Mouse (Mus musculus) right cerebral cortex, adult 18-20 months (tissue): ENCODE results near the gene Stat1.

ENCODE experiments used
- DNase-seq: peaks from one replicate; pipeline ENCODE4 v3.0.0; 2022; ENCODE audit warnings: mixed read lengths

Stat1 gene

DNA sequence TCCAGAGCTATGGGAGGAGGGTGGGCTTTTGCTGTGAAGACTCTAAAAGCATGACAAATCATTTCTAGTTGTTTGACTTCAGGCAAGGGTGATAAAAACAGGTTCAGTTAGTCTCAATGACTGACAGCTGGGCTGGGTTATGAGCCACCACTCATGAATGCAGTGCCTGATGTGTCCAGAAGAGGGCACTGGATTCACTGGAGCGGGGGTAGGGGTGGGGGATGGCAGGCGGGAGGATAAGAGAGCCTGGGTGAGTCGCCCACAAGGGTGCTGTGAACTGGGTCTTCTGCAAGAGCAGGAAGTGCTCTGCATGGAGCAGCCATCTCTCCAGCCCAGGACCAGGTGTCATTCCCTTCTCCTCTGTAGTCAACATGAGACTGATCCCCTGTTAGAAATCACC is 50.8 kb downstream of the Stat1 start:
- DNase-seq = no peak

DNA sequence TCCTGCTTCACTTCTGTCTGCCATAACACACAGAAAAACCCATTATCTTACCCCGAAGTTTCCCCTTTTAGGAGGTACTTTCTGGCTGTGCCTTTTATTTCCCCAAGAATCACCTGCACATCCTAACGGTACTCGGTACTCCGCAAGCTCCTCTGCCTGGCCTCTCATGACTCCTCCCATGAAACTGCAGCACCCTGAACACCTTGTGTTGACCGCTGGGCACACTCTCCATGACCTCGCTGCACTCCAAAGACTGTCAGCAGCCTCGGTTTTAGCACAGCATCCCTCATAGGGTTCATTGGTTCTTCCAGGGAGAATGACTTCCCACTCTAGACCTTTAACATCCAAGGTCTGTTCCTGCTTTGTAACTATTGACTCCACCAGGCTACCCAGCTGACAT is 51.5 kb downstream of the Stat1 start:
- DNase-seq = no peak

DNA sequence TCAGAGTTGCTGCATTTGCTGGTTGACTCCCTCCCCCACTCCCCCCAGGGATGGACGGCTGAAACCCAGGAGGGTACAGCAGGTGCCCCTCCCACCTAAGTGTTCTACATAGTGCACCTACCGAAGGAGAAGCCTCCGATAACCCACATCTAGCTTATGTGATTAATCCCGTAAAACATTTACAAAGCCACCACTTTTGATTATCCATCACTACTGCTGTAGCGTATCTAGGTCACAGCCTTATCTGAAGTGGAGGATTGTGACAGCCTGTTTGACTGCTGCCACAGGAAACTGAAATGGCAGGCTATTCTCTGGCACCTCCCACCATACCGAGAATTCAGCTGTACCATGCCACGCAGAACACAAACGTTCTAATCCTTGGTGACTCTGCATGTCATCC is 52.0 kb downstream of the Stat1 start:
- DNase-seq = no peak

- no peak for DNase-seq
These were observed 56.1 kb downstream of the Stat1 start for GRCm38 (mm10) chr1:52175321-52175720.

DNA sequence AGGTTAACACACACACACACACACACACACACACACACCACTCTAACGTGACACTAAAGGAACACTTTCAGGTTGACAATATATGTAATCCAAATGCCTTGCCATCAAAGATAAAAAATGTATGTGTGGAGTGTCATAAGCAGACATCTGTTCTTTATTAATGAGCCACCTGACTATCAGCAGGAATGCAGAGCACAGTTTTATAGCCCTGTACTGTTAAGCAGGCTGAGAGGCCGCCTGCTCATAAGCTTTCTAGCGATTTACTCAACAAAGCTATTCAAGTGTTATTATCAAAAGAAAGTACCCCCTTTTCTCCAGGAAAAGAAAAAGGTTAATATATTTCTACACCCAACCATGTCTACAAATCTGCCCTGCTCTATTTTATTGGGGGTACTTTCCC is 56.7 kb downstream of the Stat1 start:
- no peak for DNase-seq

DNA sequence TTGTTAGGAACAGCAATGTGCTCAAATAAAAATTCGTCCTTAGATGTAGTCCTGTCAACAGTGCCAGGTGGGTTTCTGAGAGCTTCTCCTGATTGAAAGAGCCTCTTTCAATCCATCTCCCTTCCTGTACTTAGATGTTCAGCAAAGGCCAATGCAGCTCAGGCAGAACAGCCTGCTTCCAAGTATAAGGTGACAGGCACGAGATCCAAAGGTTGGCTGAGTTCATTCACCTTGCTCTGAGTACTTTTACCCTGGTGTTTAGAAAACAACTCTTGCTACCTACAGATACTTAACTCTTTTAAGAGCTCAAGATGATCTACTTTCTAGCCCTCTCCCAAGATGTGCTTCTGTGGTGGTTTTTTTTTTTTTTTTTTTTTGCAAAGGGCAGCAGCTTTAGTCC is 57.8 kb downstream of the Stat1 start:
- DNase-seq = no peak

- DNase-seq = no peak
These were observed 60.8 kb downstream of the Stat1 start for GRCm38 (mm10) chr1:52179939-52180568.

DNA sequence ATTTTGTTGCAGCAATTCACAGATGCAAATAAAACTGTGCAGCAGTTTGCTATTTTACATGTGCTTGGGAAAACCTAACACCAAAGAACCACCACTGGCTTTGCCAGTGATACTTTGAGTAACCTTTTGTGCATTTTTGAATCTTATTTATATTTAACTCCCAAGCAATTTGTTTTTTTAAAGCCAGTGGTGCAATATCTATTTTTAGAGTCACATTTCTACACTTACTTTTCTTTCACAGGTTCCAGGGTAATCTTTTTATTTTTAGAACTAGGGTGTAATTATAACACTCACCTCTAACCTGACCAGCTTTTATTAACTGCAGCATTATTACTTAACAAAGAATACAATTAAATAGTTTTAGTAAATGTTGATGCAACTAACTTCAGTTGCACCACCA is 62.8 kb downstream of the Stat1 start:
- DNase-seq = no peak

DNA sequence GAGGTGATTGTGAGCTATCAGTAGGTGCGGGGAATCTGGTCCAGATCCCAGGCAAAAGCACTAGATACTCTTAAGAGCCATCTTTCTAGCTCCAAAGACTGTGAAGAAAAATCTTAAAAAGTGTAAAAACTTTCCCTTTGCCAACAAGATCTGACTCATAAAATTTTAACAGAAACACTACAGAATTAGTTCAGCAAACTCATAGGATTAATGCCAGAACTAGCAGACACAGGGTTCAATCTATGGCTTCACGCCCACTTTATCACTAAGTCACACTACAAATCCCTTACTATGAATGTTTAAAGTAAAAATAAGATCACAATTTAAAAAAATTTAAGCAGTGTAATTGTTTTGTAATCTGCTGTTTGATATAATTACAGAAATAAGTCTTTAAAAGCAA is 63.8 kb downstream of the Stat1 start:
- no peak for DNase-seq
